ENCODE assay signal across 22 mouse cellular contexts in genomic region chr15:84207327-84207726, GRCm38 (mm10). TPM values are rescaled to one million over a fixed set of nuclear protein-coding genes. Genes with fewer than 3 reads are reported as not detected.
A peak's percentile ranks its signal among the peaks of the same experiment; 100 is the strongest.
DNase-seq lines count a peak whose midpoint lies in the region; ATAC-seq and TF ChIP-seq lines count a peak whose summit lies in the region.
"Had no signal": no experiment of that assay in that cellular context is flagged by ENCODE, and none has a peak within 500 bp of the region (broad histone marks: within the 10 kb centered on the region; RNA-seq: fewer than 3 reads in every experiment).

No protein-coding gene starts in this region.

- TF ChIP-seq CTCF in MEL (IDR thresholded peaks at IDR 0.05 in 2 of 3, conservative IDR thresholded peaks at IDR 0.05 in 1 of 3; ENCODE audit: control insufficient read depth in 1 of 3, insufficient read depth in 1 of 3, low read depth in 2 of 3, low read length in 3 of 3, poor library complexity in 1 of 3, severe bottlenecking in 1 of 3): no peak

- no peak overlapping the region for H3K4me2 ChIP-seq in liver, embryonic 12.5 days

- H3K9ac ChIP-seq in liver, embryonic 12.5 days: no peak overlapping the region
- H3K9ac ChIP-seq in MEL (ENCODE audit: control insufficient read depth, low read depth, low read length, poor library complexity, severe bottlenecking): no peak overlapping the region

- no peak for ATAC-seq in liver, embryonic 12.5 days
- ATAC-seq: activated CD4-positive, CD25-positive, alpha-beta regulatory T cell, adult 4 months; CD4-positive, CD25-positive, alpha-beta regulatory T cell, adult 4 months; Patski had no signal

- no peaks in the 10 kb centered on the region for H3K9me3 ChIP-seq in liver, embryonic 12.5 days (replicated peaks)
- H3K9me3 ChIP-seq in MEL (replicated peaks; ENCODE audit: insufficient read depth, low read length): no peaks in the 10 kb centered on the region
- H3K9me3 ChIP-seq: G1E had no signal

- WGBS in liver, embryonic 12.5 days (ENCODE audit: insufficient replicate concordance): 66% methylated on average over 4 of the region's 4 CpGs

- TF ChIP-seq RAD21 in MEL (IDR thresholded peaks at IDR 0.05; ENCODE audit: low read depth, low read length): no peak

- H3K4me3 ChIP-seq in liver, embryonic 12.5 days: no peak overlapping the region
- no peak overlapping the region for H3K4me3 ChIP-seq in MEL (ENCODE audit: control insufficient read depth in 1 of 2, insufficient read depth in 1 of 2, low read depth in 2 of 2, low read length in 2 of 2)

- TF ChIP-seq POLR2A in MEL (IDR thresholded peaks at IDR 0.05; ENCODE audit: control insufficient read depth in 1 of 2, insufficient read depth in 1 of 2, low read depth in 1 of 2, low read length in 2 of 2, poor library complexity in 1 of 2): no peak

- H3K79me2 ChIP-seq in MEL (ENCODE audit: control insufficient read depth, insufficient read depth, low read length, poor library complexity): no peaks in the 10 kb centered on the region

- peak overlapping the region; percentile 65; the same call in 1 of the 2 replicates for H3K27ac ChIP-seq in liver, embryonic 12.5 days
- H3K27ac ChIP-seq in MEL (ENCODE audit: control insufficient read depth, low read depth, low read length): peak overlapping the region; percentile 43

- H3K36me3 ChIP-seq in liver, embryonic 12.5 days: peaks cover 94% of the 10 kb centered on the region
- H3K36me3 ChIP-seq in MEL (ENCODE audit: control insufficient read depth in 1 of 2, insufficient read depth in 2 of 2, low read length in 2 of 2): peaks cover 6 to 32% of the 10 kb centered on the region in 2 experiments

- H3K27me3 ChIP-seq in liver, embryonic 12.5 days (replicated peaks): no peaks in the 10 kb centered on the region
- no peaks in the 10 kb centered on the region for H3K27me3 ChIP-seq in MEL (ENCODE audit: control insufficient read depth in 1 of 2, insufficient read depth in 2 of 2, low read length in 2 of 2)
- H3K27me3 ChIP-seq: CH12.LX, Patski had no signal

- H3K4me1 ChIP-seq in liver, embryonic 12.5 days: peaks cover 62% of the 10 kb centered on the region
- peaks cover 10 to 36% of the 10 kb centered on the region in 2 experiments for H3K4me1 ChIP-seq in MEL (ENCODE audit: control insufficient read depth in 1 of 2, insufficient read depth in 2 of 2, low read length in 2 of 2)

- no peak for DNase-seq in liver
- DNase-seq in MEL (ENCODE audit: low read depth, low spot score): peak; percentile 43
- DNase-seq in T-cell, adult 2 months (ENCODE audit: low spot score): no peak
- DNase-seq: adrenal gland, adult 2 months; adrenal gland, adult 8-10 months; adrenal gland, postnatal 10 days; adrenal gland, postnatal 14 days; adrenal gland, postnatal 25 days; adrenal gland, postnatal 36 days; B cell, adult 2 months; cerebellum, adult 11 months; cerebellum, adult 11-12 months; cerebellum, adult 18-20 months; cerebellum, adult 2 months; cerebellum, adult 8-10 months had no signal

- TF ChIP-seq EP300 in MEL (IDR thresholded peaks at IDR 0.05; ENCODE audit: low read depth in 1 of 2, low read length in 2 of 2): peak; percentile 52 to 54; a peak in 3 of 4 replicates

TF ChIP-seq in MEL, 35 proteins besides CTCF, POLR2A, EP300 and RAD21:
- TF ChIP-seq TCF12 (IDR thresholded peaks at IDR 0.05; ENCODE audit: low read depth, low read length): peak; percentile 62; the same call in 1 of the 2 replicates
- 0 out of 2 replicates have a peak, but pooled peaks have one; percentile 17 for TF ChIP-seq MYC (IDR thresholded peaks at IDR 0.05; ENCODE audit: low read depth, low read length)
- TF ChIP-seq GATA1 (IDR thresholded peaks at IDR 0.05; ENCODE audit: low read depth, low read length): 0 out of 2 replicates have a peak, but pooled peaks have one; percentile 47
- peak; percentile 90 for TF ChIP-seq BHLHE40 (IDR thresholded peaks at IDR 0.05; ENCODE audit: borderline replicate concordance, low read depth, low read length)
- TF ChIP-seq ZNF384 (IDR thresholded peaks at IDR 0.05; ENCODE audit: low read depth, low read length): no peak

RNA-seq across cellular contexts. Expression of gene Samm50, which starts 15.3 kb away (rescaled TPM):
- polyA plus RNA-seq in liver, embryonic 12.5 days (2016; fragmentation: Nextera tagmentation; extraction: Ambion mirVana): 110 and 112 TPM in 2 replicates
- 62.4 and 65.7 TPM in 2 replicates for total RNA-seq in MEL (2012; rRNA removed)
- polyA plus RNA-seq in MEL (2012; ENCODE audit: insufficient read depth in 1 of 2, insufficient read length in 2 of 2, low read depth in 1 of 2, low replicate concordance in 2 of 2, missing spikeins in 1 of 2): 100 to 1,000 TPM in 1 of 2 experiments, not detected in 1; 190 TPM

RNA-seq across cellular contexts. Expression of gene Parvb, which starts 24.5 kb away (rescaled TPM):
- polyA plus RNA-seq in liver, embryonic 12.5 days (2016; fragmentation: Nextera tagmentation; extraction: Ambion mirVana): 7.5 and 10.0 TPM in 2 replicates
- total RNA-seq in MEL (2012; rRNA removed): 4.8 and 6.3 TPM in 2 replicates
- polyA plus RNA-seq in MEL (2012; ENCODE audit: insufficient read depth in 1 of 2, insufficient read length in 2 of 2, low read depth in 1 of 2, low replicate concordance in 2 of 2, missing spikeins in 1 of 2): 10 to 100 TPM in 1 of 2 experiments, not detected in 1; 58.0 TPM

RNA-seq across cellular contexts. Expression of gene Pnpla3, which starts 39.7 kb away (rescaled TPM):
- 1.4 and 1.5 TPM in 2 replicates for polyA plus RNA-seq in liver, embryonic 12.5 days (2016; fragmentation: Nextera tagmentation; extraction: Ambion mirVana)
- total RNA-seq in MEL (2012; rRNA removed): not detected in 2 replicates
- polyA plus RNA-seq in MEL (2012; ENCODE audit: insufficient read depth in 1 of 2, insufficient read length in 2 of 2, low read depth in 1 of 2, low replicate concordance in 2 of 2, missing spikeins in 1 of 2): not detected
- total RNA-seq: G1E had no signal
- polyA plus RNA-seq: activated CD4-positive, CD25-positive, alpha-beta regulatory T cell, adult 4 months; C2C12; G1E had no signal
